Mouse (Mus musculus) thymus, adult 2 months (tissue): Measurements from ENCODE around the gene Pxn.

Experiments
- CTCF ChIP-seq: fragments of 200-500 bp; IDR thresholded peaks from 2 replicates; pipeline ENCODE4 v1.5.1; 2012; ENCODE audit warnings: mild to moderate bottlenecking, control low read depth, low read length, moderate library complexity, borderline replicate concordance; ENCODE audit not compliant: control insufficient read depth, poor library complexity, insufficient read depth; ENCODE audit errors: extremely low read depth
- POLR2A ChIP-seq: fragments of 200-500 bp; IDR thresholded peaks from 2 replicates; pipeline ENCODE4 v1.6.1; 2012; ENCODE audit warnings: mild to moderate bottlenecking, low read length, control low read depth, moderate library complexity; ENCODE audit not compliant: control insufficient read depth, poor library complexity, insufficient read depth; ENCODE audit errors: extremely low read depth

DNA sequence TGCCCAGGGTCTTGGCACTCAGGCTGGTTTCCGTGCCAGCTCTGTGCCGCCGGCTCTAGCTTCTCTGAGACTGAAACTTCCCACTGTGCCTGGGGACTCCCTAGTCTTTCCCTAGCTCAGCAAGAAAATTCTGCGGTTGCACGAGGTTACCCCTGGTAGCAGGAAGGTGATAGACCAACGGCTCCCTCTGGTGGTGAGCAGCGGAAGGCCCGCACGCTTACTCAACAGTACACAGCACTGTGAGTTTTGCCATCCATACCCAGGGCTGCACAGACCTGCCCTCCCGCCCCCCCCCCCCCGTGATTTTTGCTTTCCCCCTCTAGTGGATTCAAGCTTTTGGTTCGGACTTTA is 32.2 kb downstream of the Pxn start:
- peak; percentile 94 for TF ChIP-seq CTCF
- 0 out of 2 replicates have a peak, but pooled peaks have one; percentile 23 for TF ChIP-seq POLR2A
